Mouse (Mus musculus) spleen, adult 18-20 months (tissue): Measurements from ENCODE around the gene Pex7.
"Not testable (repeated sequence)": the region's sequence is repeated elsewhere in the genome, so short reads cannot be mapped to it uniquely, and the experiment has no call there.

Experiments
- DNase-seq, 2 experiments: peaks; one replicate each; pipeline ENCODE4 v3.0.0; 2022; ENCODE audit warnings: mixed read lengths in 2 of 2

Gene Pex7

GRCm38 (mm10) chr10:19933511-19934383 is 26.3 kb upstream of the Pex7 start:
- peak; percentile 82 to 89 for DNase-seq

- DNase-seq = no peak
Measured at GRCm38 (mm10) chr10:19932986-19933385, 25.5 kb upstream of the Pex7 start.

GRCm38 (mm10) chr10:19928205-19928604 is 20.7 kb upstream of the Pex7 start:
- DNase-seq = no peak

GRCm38 (mm10) chr10:19926391-19926897 is 19.0 kb upstream of the Pex7 start:
- not testable (repeated sequence) for DNase-seq

- no peak for DNase-seq
Measured at GRCm38 (mm10) chr10:19924256-19924655, 16.8 kb upstream of the Pex7 start.

- DNase-seq = no peak
Measured at GRCm38 (mm10) chr10:19922410-19922809, 14.9 kb upstream of the Pex7 start.

- DNase-seq = no peak
Measured at GRCm38 (mm10) chr10:19915301-19915700, 7.8 kb upstream of the Pex7 start.

GRCm38 (mm10) chr10:19913806-19914205 is 6.3 kb upstream of the Pex7 start:
- DNase-seq = no peak

- no peak for DNase-seq
Measured at GRCm38 (mm10) chr10:19911583-19911982, 4.1 kb upstream of the Pex7 start.

GRCm38 (mm10) chr10:19910516-19910915 is 3.0 kb upstream of the Pex7 start:
- no peak for DNase-seq

- DNase-seq = no peak
Measured at GRCm38 (mm10) chr10:19908076-19908475, 587 bp upstream of the Pex7 start.

- DNase-seq = no peak
Measured at GRCm38 (mm10) chr10:19904077-19904820, 3.2 kb downstream of the Pex7 start.

- no peak for DNase-seq
Measured at GRCm38 (mm10) chr10:19901992-19902391, 5.5 kb downstream of the Pex7 start.

GRCm38 (mm10) chr10:19900191-19900590 is 7.3 kb downstream of the Pex7 start:
- no peak for DNase-seq

- peak in 1 of 2 experiments; percentile 24 for DNase-seq
Measured at GRCm38 (mm10) chr10:19893976-19894375, 13.5 kb downstream of the Pex7 start.

GRCm38 (mm10) chr10:19893146-19893545 is 14.3 kb downstream of the Pex7 start:
- no peak for DNase-seq

- no peak for DNase-seq
Measured at GRCm38 (mm10) chr10:19891686-19892085, 15.8 kb downstream of the Pex7 start.

- no peak for DNase-seq
Measured at GRCm38 (mm10) chr10:19889908-19890307, 17.6 kb downstream of the Pex7 start.

- DNase-seq = no peak
Measured at GRCm38 (mm10) chr10:19886249-19886648, 21.2 kb downstream of the Pex7 start.

- no peak for DNase-seq
Measured at GRCm38 (mm10) chr10:19884409-19884808, 23.1 kb downstream of the Pex7 start.

GRCm38 (mm10) chr10:19880437-19880836 is 27.1 kb downstream of the Pex7 start:
- no peak for DNase-seq

GRCm38 (mm10) chr10:19879161-19879560 is 28.3 kb downstream of the Pex7 start:
- no peak for DNase-seq

GRCm38 (mm10) chr10:19877679-19878078 is 29.8 kb downstream of the Pex7 start:
- DNase-seq = no peak

- no peak for DNase-seq
Measured at GRCm38 (mm10) chr10:19877257-19877656, 30.2 kb downstream of the Pex7 start.
